Mouse (Mus musculus): ENCODE data around the gene Cyp4a10. TPM values are rescaled to one million over a fixed set of nuclear protein-coding genes. Genes with fewer than 3 reads are reported as not detected.
"Not testable (repeated sequence)": the region's sequence is repeated elsewhere in the genome, so short reads cannot be mapped to it uniquely, and the experiment has no call there.

The Cyp4a10 gene
- polyA plus RNA-seq (2016; fragmentation: Nextera tagmentation; extraction: Ambion mirVana): not detected in 2 replicates

- not testable (repeated sequence) for H3K36me3 ChIP-seq (replicated peaks); H3K4me3 ChIP-seq; H3K27me3 ChIP-seq (ENCODE audit: poor library complexity, severe bottlenecking); DNase-seq (ENCODE audit: extremely low spot score, low spot score); H3K4me1 ChIP-seq; H3K9me3 ChIP-seq; H3K27ac ChIP-seq
- 91% methylated on average over 5 of the region's 5 CpGs for WGBS
Measured at GRCm38 (mm10) chr4:115518000-115518399, at the start of gene Cyp4a10. Gene Cyp4a10, plus strand, starts transcription at chr4:115518264.

GRCm38 (mm10) chr4:115473585-115473984 lies 44.5 kb upstream of the Cyp4a10 start:
- H3K36me3 ChIP-seq (replicated peaks); H3K27ac ChIP-seq; DNase-seq (ENCODE audit: extremely low spot score, low spot score); H3K4me3 ChIP-seq; H3K27me3 ChIP-seq (ENCODE audit: poor library complexity, severe bottlenecking); H3K9me3 ChIP-seq; H3K4me1 ChIP-seq: not testable (repeated sequence)
- WGBS: 84% methylated on average over 3 of the region's 3 CpGs

- not testable (repeated sequence) for H3K4me1 ChIP-seq; H3K9me3 ChIP-seq; H3K36me3 ChIP-seq (replicated peaks); H3K27ac ChIP-seq; DNase-seq (ENCODE audit: extremely low spot score, low spot score); H3K4me3 ChIP-seq; H3K27me3 ChIP-seq (ENCODE audit: poor library complexity, severe bottlenecking)
Measured at GRCm38 (mm10) chr4:115476051-115476450, 42.0 kb upstream of the Cyp4a10 start.

- Histone ChIP-seq H3K9me3 (no peaks in the 10 kb centered on the region), H3K4me3 (no peak overlapping the region), H3K36me3 (replicated peaks) (no peaks in the 10 kb centered on the region), H3K27ac (no peak overlapping the region), H3K4me1 (no peaks in the 10 kb centered on the region), H3K27me3 (ENCODE audit: poor library complexity, severe bottlenecking) (no peaks in the 10 kb centered on the region)
- DNase-seq (ENCODE audit: extremely low spot score, low spot score): no peak
- WGBS: 79% methylated on average over 6 of the region's 6 CpGs
Measured at GRCm38 (mm10) chr4:115481006-115481652, 36.9 kb upstream of the Cyp4a10 start.

- Histone ChIP-seq H3K9me3 (no peaks in the 10 kb centered on the region), H3K27ac (no peak within 1 kb of the TSS), H3K36me3 (replicated peaks) (no peaks in the 10 kb centered on the region), H3K4me1 (no peaks in the 10 kb centered on the region), H3K4me3 (no peak within 1 kb of the TSS), H3K27me3 (ENCODE audit: poor library complexity, severe bottlenecking) (no peaks in the 10 kb centered on the region)
- no peak for DNase-seq (ENCODE audit: extremely low spot score, low spot score)
- 97% methylated on average over 1 of the region's 1 CpGs for WGBS
Measured at GRCm38 (mm10) chr4:115496001-115496400, 22.1 kb upstream of the Cyp4a10 start, which contains the start of gene Cyp4a14. Gene Cyp4a14, minus strand, starts transcription at chr4:115496142.

GRCm38 (mm10) chr4:115497466-115497865 lies 20.6 kb upstream of the Cyp4a10 start:
- DNase-seq (ENCODE audit: extremely low spot score, low spot score): no peak
- no peaks in the 10 kb centered on the region for H3K9me3 ChIP-seq
- no peaks in the 10 kb centered on the region for H3K4me1 ChIP-seq
- WGBS: 88% methylated on average over 3 of the region's 3 CpGs
- no peak overlapping the region for H3K4me3 ChIP-seq
- H3K36me3 ChIP-seq (replicated peaks): no peaks in the 10 kb centered on the region
- H3K27ac ChIP-seq: no peak overlapping the region
- no peaks in the 10 kb centered on the region for H3K27me3 ChIP-seq (ENCODE audit: poor library complexity, severe bottlenecking)

- not testable (repeated sequence) for DNase-seq (ENCODE audit: extremely low spot score, low spot score); H3K27ac ChIP-seq; H3K27me3 ChIP-seq (ENCODE audit: poor library complexity, severe bottlenecking)
Measured at GRCm38 (mm10) chr4:115513964-115514363, 4.1 kb upstream of the Cyp4a10 start.

GRCm38 (mm10) chr4:115519444-115519843 lies 1.4 kb downstream of the Cyp4a10 start:
- no peaks in the 10 kb centered on the region for H3K9me3 ChIP-seq
- DNase-seq (ENCODE audit: extremely low spot score, low spot score): no peak
- no peaks in the 10 kb centered on the region for H3K36me3 ChIP-seq (replicated peaks)
- no peaks in the 10 kb centered on the region for H3K27me3 ChIP-seq (ENCODE audit: poor library complexity, severe bottlenecking)
- H3K4me1 ChIP-seq: 0 out of 2 replicates have a peak, but pooled peaks cover 3% of the 10 kb centered on the region
- no peak overlapping the region for H3K27ac ChIP-seq
- 81% methylated on average over 4 of the region's 4 CpGs for WGBS
- no peak overlapping the region for H3K4me3 ChIP-seq

More at GRCm38 (mm10) chr4:115513964-115514363, 4.1 kb upstream of the Cyp4a10 start:
- not testable (repeated sequence) for H3K9me3 ChIP-seq; H3K4me3 ChIP-seq; H3K4me1 ChIP-seq; H3K36me3 ChIP-seq (replicated peaks)

- no peak for DNase-seq (ENCODE audit: extremely low spot score, low spot score)
- Histone ChIP-seq H3K27me3 (ENCODE audit: poor library complexity, severe bottlenecking) (no peaks in the 10 kb centered on the region), H3K9me3 (no peaks in the 10 kb centered on the region), H3K36me3 (replicated peaks) (no peaks in the 10 kb centered on the region), H3K4me3 (no peak overlapping the region), H3K27ac (no peak overlapping the region), H3K4me1 (0 out of 2 replicates have a peak, but pooled peaks cover 3% of the 10 kb centered on the region)
- WGBS: 97% methylated on average over 2 of the region's 2 CpGs
Measured at GRCm38 (mm10) chr4:115521766-115522165, 3.7 kb downstream of the Cyp4a10 start.

- Histone ChIP-seq H3K4me1 (no peaks in the 10 kb centered on the region), H3K4me3 (no peak overlapping the region), H3K36me3 (replicated peaks) (no peaks in the 10 kb centered on the region), H3K9me3 (no peaks in the 10 kb centered on the region), H3K27me3 (ENCODE audit: poor library complexity, severe bottlenecking) (no peaks in the 10 kb centered on the region), H3K27ac (no peak overlapping the region)
- no peak for DNase-seq (ENCODE audit: extremely low spot score, low spot score)
- WGBS: 41% methylated on average over 1 of the region's 1 CpGs
Measured at GRCm38 (mm10) chr4:115545101-115545500, 27.0 kb downstream of the Cyp4a10 start.

- Histone ChIP-seq H3K4me1 (no peaks in the 10 kb centered on the region), H3K27me3 (ENCODE audit: poor library complexity, severe bottlenecking) (no peaks in the 10 kb centered on the region), H3K4me3 (no peak overlapping the region), H3K27ac (no peak overlapping the region), H3K36me3 (replicated peaks) (no peaks in the 10 kb centered on the region), H3K9me3 (no peaks in the 10 kb centered on the region)
- no peak for DNase-seq (ENCODE audit: extremely low spot score, low spot score)
- WGBS: 91% methylated on average over 2 of the region's 2 CpGs
Measured at GRCm38 (mm10) chr4:115546141-115546828, 28.2 kb downstream of the Cyp4a10 start.

GRCm38 (mm10) chr4:115552726-115553125 lies 34.7 kb downstream of the Cyp4a10 start:
- no peak for DNase-seq (ENCODE audit: extremely low spot score, low spot score)
- no peaks in the 10 kb centered on the region for H3K27me3 ChIP-seq (ENCODE audit: poor library complexity, severe bottlenecking)
- H3K4me3 ChIP-seq: no peak overlapping the region
- 88% methylated on average over 3 of the region's 3 CpGs for WGBS
- no peaks in the 10 kb centered on the region for H3K4me1 ChIP-seq
- no peak overlapping the region for H3K27ac ChIP-seq
- no peaks in the 10 kb centered on the region for H3K36me3 ChIP-seq (replicated peaks)
- no peaks in the 10 kb centered on the region for H3K9me3 ChIP-seq

- H3K36me3 ChIP-seq (replicated peaks): no peaks in the 10 kb centered on the region
- H3K4me1 ChIP-seq: no peaks in the 10 kb centered on the region
- H3K4me3 ChIP-seq: no peak overlapping the region
- DNase-seq (ENCODE audit: extremely low spot score, low spot score): no peak
- H3K27me3 ChIP-seq (ENCODE audit: poor library complexity, severe bottlenecking): no peaks in the 10 kb centered on the region
- no peaks in the 10 kb centered on the region for H3K9me3 ChIP-seq
- WGBS: 73% methylated on average over 2 of the region's 2 CpGs
- no peak overlapping the region for H3K27ac ChIP-seq
Measured at GRCm38 (mm10) chr4:115555513-115555912, 37.4 kb downstream of the Cyp4a10 start.

Data from forebrain, embryonic 10.5 days (tissue).